8 mouse cellular contexts compared by ENCODE assay signal in genomic region chr7:45341303-45341702, GRCm38 (mm10). TPM values are rescaled to one million over a fixed set of nuclear protein-coding genes. Genes with fewer than 3 reads are reported as not detected.
A peak's percentile ranks its signal among the peaks of the same experiment; 100 is the strongest.
DNase-seq lines count a peak whose midpoint lies in the region; ATAC-seq lines count a peak whose summit lies in the region.

No protein-coding gene starts in this region.

- no peaks in the 10 kb centered on the region for H3K9me3 ChIP-seq in hindbrain, embryonic 14.5 days (ENCODE audit: control insufficient read depth, low read length)

- 8% methylated on average over 8 of the region's 8 CpGs for WGBS in hindbrain, embryonic 14.5 days

- H3K27me3 ChIP-seq in hindbrain, embryonic 14.5 days (ENCODE audit: control insufficient read depth, insufficient read depth, low read length) = peaks cover 5% of the 10 kb centered on the region

- peak overlapping the region; percentile 78 for H3K4me2 ChIP-seq in hindbrain, embryonic 14.5 days (replicated peaks)

- peak; percentile 80 for ATAC-seq in activated CD4-positive, CD25-positive, alpha-beta regulatory T cell, adult 4 months
- no peak for ATAC-seq in hindbrain, embryonic 14.5 days (ENCODE audit: low FRiP score)

- H3K4me1 ChIP-seq in hindbrain, embryonic 14.5 days (replicated peaks; ENCODE audit: control insufficient read depth, insufficient read depth, low read length) = peaks cover 19% of the 10 kb centered on the region; the same call in 1 of the 2 replicates

- no peak overlapping the region for H3K9ac ChIP-seq in hindbrain, embryonic 14.5 days

- no peak overlapping the region for H3K4me3 ChIP-seq in hindbrain, embryonic 14.5 days (replicated peaks; ENCODE audit: low read length)

- peak; percentile 63 to 81 for DNase-seq in cerebellum, postnatal 25 days
- peak; percentile 56 to 59 for DNase-seq in frontal cortex, postnatal 25 days (ENCODE audit: low spot score in 2 of 2)
- DNase-seq in hindbrain, embryonic 14.5 days (ENCODE audit: low spot score) = peak; percentile 73
- peak; percentile 61 to 62 for DNase-seq in layer of hippocampus, postnatal 36 days
- DNase-seq in lung, postnatal 25 days (ENCODE audit: low spot score) = peak; percentile 86
- peak; percentile 75 for DNase-seq in retina, postnatal 7 days (ENCODE audit: low read depth, low spot score)
- DNase-seq in urinary bladder, postnatal 36 days (ENCODE audit: low spot score in 2 of 2) = peak; percentile 68 to 75

- peaks cover 38% of the 10 kb centered on the region for H3K36me3 ChIP-seq in hindbrain, embryonic 14.5 days (replicated peaks; ENCODE audit: control insufficient read depth, insufficient read depth)

- no peak overlapping the region for H3K27ac ChIP-seq in hindbrain, embryonic 14.5 days

RNA-seq across cellular contexts. Expression of gene Hrc, which starts 6.2 kb away (rescaled TPM):
- not detected for polyA plus RNA-seq in activated CD4-positive, CD25-positive, alpha-beta regulatory T cell, adult 4 months (2017; shearing (Covaris generic))
- polyA plus RNA-seq in hindbrain, embryonic 14.5 days (2014; fragmentation: Nextera tagmentation; extraction: Ambion mirVana) = 0.20 and 0.41 TPM in 2 replicates
- under 1 TPM; 0.20 to 0.46 TPM for total RNA-seq in layer of hippocampus, postnatal 36 days (2021)

RNA-seq across cellular contexts. Expression of gene Trpm4, which starts 7.7 kb away (rescaled TPM):
- 10 to 100 TPM; 21.7 to 27.8 TPM for polyA plus RNA-seq in activated CD4-positive, CD25-positive, alpha-beta regulatory T cell, adult 4 months (2017; shearing (Covaris generic))
- 7.8 and 9.3 TPM in 2 replicates for polyA plus RNA-seq in hindbrain, embryonic 14.5 days (2014; fragmentation: Nextera tagmentation; extraction: Ambion mirVana)
- total RNA-seq in layer of hippocampus, postnatal 36 days (2021) = 10 to 100 TPM; 12.9 to 14.8 TPM

RNA-seq across cellular contexts. Expression of gene Ppfia3, which starts 25.5 kb away (rescaled TPM):
- not detected for polyA plus RNA-seq in activated CD4-positive, CD25-positive, alpha-beta regulatory T cell, adult 4 months (2017; shearing (Covaris generic))
- polyA plus RNA-seq in hindbrain, embryonic 14.5 days (2014; fragmentation: Nextera tagmentation; extraction: Ambion mirVana) = 29.8 and 32.3 TPM in 2 replicates
- 100 to 1,000 TPM; 126 to 128 TPM for total RNA-seq in layer of hippocampus, postnatal 36 days (2021)

RNA-seq across cellular contexts. Expression of gene Lin7b, which starts 29.1 kb away (rescaled TPM):
- not detected for polyA plus RNA-seq in activated CD4-positive, CD25-positive, alpha-beta regulatory T cell, adult 4 months (2017; shearing (Covaris generic))
- 34.8 and 37.9 TPM in 2 replicates for polyA plus RNA-seq in hindbrain, embryonic 14.5 days (2014; fragmentation: Nextera tagmentation; extraction: Ambion mirVana)
- total RNA-seq in layer of hippocampus, postnatal 36 days (2021) = 100 to 1,000 TPM; 133 to 154 TPM

RNA-seq across cellular contexts. Expression of gene Snrnp70, which starts 54.2 kb away (rescaled TPM):
- 100 to 1,000 TPM in 1 of 2 experiments, 10 to 100 TPM in 1; 68.1 to 108 TPM for polyA plus RNA-seq in activated CD4-positive, CD25-positive, alpha-beta regulatory T cell, adult 4 months (2017; shearing (Covaris generic))
- polyA plus RNA-seq in hindbrain, embryonic 14.5 days (2014; fragmentation: Nextera tagmentation; extraction: Ambion mirVana) = 61.4 and 72.3 TPM in 2 replicates
- 100 to 1,000 TPM; 379 to 450 TPM for total RNA-seq in layer of hippocampus, postnatal 36 days (2021)

Comparison
In these comparisons a context has a peak if more than half of its experiments do, and no peak if none do; other contexts are left out.
1. RNA of gene Ppfia3, which starts 25.5 kb away (polyA plus RNA-seq): 29.8 to 32.3 TPM in hindbrain, embryonic 14.5 days; not detected in activated CD4-positive, CD25-positive, alpha-beta regulatory T cell, adult 4 months; every median in the first group is over 10 times any median in the second.
2. Peak in every context shown above with its lines, with median percentiles within 50 percentile points of each other: DNase-seq.